Mouse (Mus musculus) lung, adult 2 months (tissue): ENCODE measurements at regions not wholly inside any gene's neighbourhood (a gene's known extent, or its start where the extent isn't known, plus 50 kb on each side); places are given as distances from the start of the nearest gene placed in this dataset.

Source experiments
- DNase-seq: peaks from one replicate; pipeline ENCODE4 v3.0.0; 2022
- H3K4me1 ChIP-seq: fragments of 200-500 bp; 2 replicates; pipeline ENCODE4 v1.6.1; 2011; ENCODE audit warnings: low read length; ENCODE audit not compliant: control insufficient read depth, insufficient read depth
- H3K4me3 ChIP-seq: fragments of 200-500 bp; replicated peaks from 2 replicates; pipeline ENCODE3; 2011; ENCODE audit warnings: low read depth, mild to moderate bottlenecking, control low read depth, low read length; ENCODE audit errors: extremely low read depth
- CTCF ChIP-seq: fragments of 200-500 bp; IDR thresholded peaks from 2 replicates; pipeline ENCODE4 v1.5.1; 2011; ENCODE audit warnings: mild to moderate bottlenecking, low read length, control low read depth; ENCODE audit not compliant: insufficient read depth
- POLR2A ChIP-seq: fragments of 200-500 bp; IDR thresholded peaks from 2 replicates; pipeline ENCODE4 v1.6.1; 2011; ENCODE audit warnings: low read depth, mild to moderate bottlenecking, control low read depth, low read length, borderline replicate concordance; ENCODE audit errors: extremely low read depth
- WGBS: fragments of 180-500 bp; shearing (Covaris S2); methylation state at CpG from one replicate; pipeline ENCODE4 v1.1.7; 2018; 5-methylcytosine and 5-hydroxymethylcytosine counted together

GRCm38 (mm10) chr2:101299126-101299525, 325.4 kb upstream of the Rag2 start:
- TF ChIP-seq POLR2A: no peak
- no peaks in the 10 kb centered on the region for H3K4me1 ChIP-seq
- no peak for DNase-seq
- H3K4me3 ChIP-seq: no peak overlapping the region
- 77% methylated on average over 2 of the region's 2 CpGs for WGBS

DNA sequence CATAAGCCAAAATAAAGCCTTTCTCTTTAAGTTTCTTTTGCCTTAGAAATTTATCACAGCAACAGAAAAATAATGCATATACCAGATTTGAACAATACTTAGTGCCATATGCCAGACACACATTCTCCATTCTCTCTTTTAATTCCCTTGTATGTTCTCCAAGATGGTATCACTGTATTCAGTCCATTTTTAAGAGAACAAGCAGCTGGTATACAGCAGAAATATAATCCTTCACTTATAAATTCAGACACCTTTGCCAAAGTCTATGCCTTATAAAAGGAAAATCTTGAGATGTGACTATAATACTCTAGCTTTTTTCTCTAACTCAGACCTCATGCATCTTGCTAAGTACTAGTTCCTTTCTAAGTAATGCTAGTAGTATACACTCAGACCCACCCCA, 324.4 kb upstream of the Rag2 start:
- no peak for DNase-seq
- Histone ChIP-seq H3K4me1 (no peaks in the 10 kb centered on the region), H3K4me3 (no peak overlapping the region)
- no peak for TF ChIP-seq POLR2A
- no peak for TF ChIP-seq CTCF

DNA sequence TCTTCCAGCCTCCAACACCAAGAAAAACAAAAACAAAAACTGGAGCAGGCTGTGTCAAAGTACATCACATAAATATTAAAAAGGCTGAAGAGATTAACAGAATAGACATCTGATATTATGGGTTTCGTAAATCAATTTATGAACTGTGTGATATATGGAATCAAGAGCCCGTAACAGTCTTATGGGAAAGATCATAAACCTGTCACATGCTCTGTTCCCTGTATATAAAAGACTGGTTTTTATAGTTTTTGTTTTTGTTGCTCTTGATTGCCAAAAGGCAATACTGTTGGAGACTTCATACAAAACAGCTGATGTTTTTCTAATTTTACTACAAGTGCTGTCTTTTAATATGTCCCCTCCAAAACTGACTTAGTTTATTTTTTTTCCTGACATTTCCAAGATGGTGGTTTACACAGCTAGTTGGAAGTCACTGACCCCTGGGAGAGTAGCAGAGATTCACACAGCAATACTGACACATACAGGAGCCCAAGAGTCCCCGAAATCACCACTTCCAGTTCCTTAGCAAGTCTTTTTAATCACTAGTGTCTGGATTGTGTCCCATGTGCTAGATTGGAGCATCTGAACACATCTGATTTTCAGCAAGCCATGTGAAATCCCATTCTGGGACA, 303.1 kb upstream of the Rag2 start:
- no peaks in the 10 kb centered on the region for H3K4me1 ChIP-seq
- H3K4me3 ChIP-seq: no peak overlapping the region
- DNase-seq: no peak
- WGBS: 80% methylated on average over 3 of the region's 3 CpGs
- TF ChIP-seq POLR2A (no peak), CTCF (no peak)

GRCm38 (mm10) chr2:101356709-101357108, 267.8 kb upstream of the Rag2 start:
- WGBS: 17% methylated on average over 1 of the region's 1 CpGs
- H3K4me1 ChIP-seq: no peaks in the 10 kb centered on the region
- no peak overlapping the region for H3K4me3 ChIP-seq
- TF ChIP-seq CTCF (no peak), POLR2A (no peak)
- DNase-seq: no peak

GRCm38 (mm10) chr2:101364256-101364655, 260.3 kb upstream of the Rag2 start:
- Histone ChIP-seq H3K4me1 (no peaks in the 10 kb centered on the region), H3K4me3 (no peak overlapping the region)
- WGBS: 63% methylated on average over 3 of the region's 3 CpGs
- no peak for TF ChIP-seq CTCF
- TF ChIP-seq POLR2A: no peak
- DNase-seq: no peak

- Histone ChIP-seq H3K4me1 (no peaks in the 10 kb centered on the region), H3K4me3 (no peak overlapping the region)
- TF ChIP-seq CTCF: no peak
- no peak for DNase-seq
- WGBS: 54% methylated on average over 4 of the region's 4 CpGs
Observed at GRCm38 (mm10) chr2:101368278-101368677, 256.2 kb upstream of the Rag2 start.

GRCm38 (mm10) chr2:101370991-101371736, 253.4 kb upstream of the Rag2 start:
- no peak overlapping the region for H3K4me3 ChIP-seq
- 85% methylated on average over 6 of the region's 6 CpGs for WGBS
- TF ChIP-seq POLR2A (no peak), CTCF (no peak)
- no peaks in the 10 kb centered on the region for H3K4me1 ChIP-seq
- DNase-seq: no peak

DNA sequence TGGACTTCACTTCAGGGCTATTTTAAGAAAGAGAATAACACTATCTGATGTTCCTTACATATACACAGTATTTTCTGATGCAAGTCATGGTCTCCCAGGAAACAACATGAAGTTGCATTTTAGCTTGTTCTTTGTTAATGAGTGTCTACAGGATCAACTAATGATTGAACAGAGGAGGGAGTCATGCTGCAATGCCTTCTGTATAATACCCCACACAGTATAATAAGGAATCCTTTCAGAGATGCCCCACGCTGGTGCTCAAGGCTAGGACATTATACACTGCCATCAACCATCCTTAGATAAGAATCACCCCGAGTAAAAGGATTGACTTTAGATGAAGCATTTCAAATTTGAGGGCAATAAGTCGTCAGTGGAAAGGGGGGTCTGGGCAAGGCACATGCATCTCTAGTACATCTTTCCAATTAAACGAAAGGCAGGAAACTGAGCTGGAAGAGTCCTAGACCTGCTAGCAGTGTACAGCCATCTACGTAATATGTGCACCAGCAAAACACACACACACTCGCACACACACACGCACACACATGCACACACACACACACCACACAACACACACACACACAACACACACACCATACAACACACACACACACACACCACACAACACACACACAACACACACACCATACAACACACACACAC, 252.6 kb upstream of the Rag2 start:
- no peak for DNase-seq
- TF ChIP-seq POLR2A: no peak
- TF ChIP-seq CTCF: no peak
- Histone ChIP-seq H3K4me1 (no peaks in the 10 kb centered on the region), H3K4me3 (no peak overlapping the region)
- 76% methylated on average over 7 of the region's 7 CpGs for WGBS

DNA sequence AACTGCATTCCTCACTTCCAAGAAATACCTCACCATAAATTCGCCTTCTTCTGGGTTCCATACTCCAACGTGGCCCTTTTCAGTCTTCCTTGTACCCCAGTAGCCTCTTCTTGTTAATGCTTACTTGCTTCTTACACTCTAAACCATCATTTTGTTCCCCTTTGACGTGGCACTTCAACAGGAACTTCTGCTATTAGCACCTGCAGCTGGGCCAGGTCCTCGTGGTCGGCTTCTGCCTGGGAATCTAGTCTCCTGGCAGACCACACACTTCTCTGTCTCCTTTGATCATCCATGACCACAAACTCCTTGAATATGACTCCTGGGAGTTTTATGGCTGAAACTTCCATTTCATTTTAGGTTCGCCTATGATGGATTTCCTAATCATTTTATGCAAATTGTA, 243.9 kb upstream of the Rag2 start:
- DNase-seq: no peak
- WGBS: 65% methylated on average over 6 of the region's 6 CpGs
- TF ChIP-seq CTCF (no peak), POLR2A (no peak)

DNA sequence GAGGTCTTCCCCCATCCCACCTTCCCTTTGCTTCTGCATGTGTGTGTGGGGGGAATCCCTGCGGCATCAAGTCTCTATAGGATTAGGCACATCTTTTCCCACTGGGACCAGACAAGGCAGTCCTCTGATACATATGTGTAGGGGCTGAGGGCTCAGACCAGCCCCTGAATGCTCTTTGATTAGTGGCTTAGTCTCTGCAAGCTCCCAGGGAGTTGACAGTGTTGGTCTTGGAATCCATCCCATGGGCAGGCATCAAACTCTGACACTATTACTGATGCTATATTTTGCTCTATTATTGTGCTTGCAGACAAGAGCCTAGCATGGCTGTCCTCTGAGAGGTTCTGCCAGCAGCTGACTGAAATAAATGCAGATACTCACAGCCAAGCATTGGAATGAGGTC, 209.5 kb upstream of the Rag2 start:
- H3K4me1 ChIP-seq: no peaks in the 10 kb centered on the region
- WGBS: 87% methylated on average over 1 of the region's 1 CpGs
- TF ChIP-seq CTCF: no peak
- TF ChIP-seq POLR2A: no peak
- no peak for DNase-seq
- H3K4me3 ChIP-seq: no peak overlapping the region

More for the DNA sequence above, 243.9 kb upstream of the Rag2 start:
- H3K4me3 ChIP-seq: no peak overlapping the region
- H3K4me1 ChIP-seq: no peaks in the 10 kb centered on the region
